Mouse (Mus musculus): ENCODE measurements at regions not wholly inside any gene's neighbourhood (a gene's known extent, or its start where the extent isn't known, plus 50 kb on each side); places are given as distances from the start of the nearest gene placed in this dataset.
"Not testable (repeated sequence)": the region's sequence is repeated elsewhere in the genome, so short reads cannot be mapped to it uniquely, and the experiment has no call there.

GRCm38 (mm10) chr6:59102090-59102489, 77.7 kb upstream of the Fam13a start:
- DNase-seq: no peak

- DNase-seq: no peak
Observed at GRCm38 (mm10) chr6:59103936-59104335, 79.6 kb upstream of the Fam13a start.

- DNase-seq: no peak
Observed at GRCm38 (mm10) chr6:59104496-59104895, 80.1 kb upstream of the Fam13a start.

GRCm38 (mm10) chr6:59108102-59108501, 83.8 kb upstream of the Fam13a start:
- DNase-seq: no peak

- peak; percentile 3 for DNase-seq
Observed at GRCm38 (mm10) chr6:59132410-59132809, 76.3 kb upstream of the Tigd2 start.

- DNase-seq: not testable (repeated sequence)
Observed at GRCm38 (mm10) chr6:59133800-59134199, 74.9 kb upstream of the Tigd2 start.

GRCm38 (mm10) chr6:59139702-59140101, 69.0 kb upstream of the Tigd2 start:
- DNase-seq: no peak

GRCm38 (mm10) chr6:59142050-59142449, 66.6 kb upstream of the Tigd2 start:
- DNase-seq: no peak

GRCm38 (mm10) chr6:59147421-59147820, 61.2 kb upstream of the Tigd2 start:
- DNase-seq: no peak

GRCm38 (mm10) chr6:59155636-59156035, 53.0 kb upstream of the Tigd2 start:
- no peak for DNase-seq

Data from kidney, postnatal 14 days (tissue).